Mouse (Mus musculus) G1E-ER4 (cell line): ENCODE measurements around the gene Atp6v1g1. TPM values are rescaled to one million over a fixed set of nuclear protein-coding genes. Genes with fewer than 3 reads are reported as not detected.

ENCODE experiments used
- GATA1 ChIP-seq: IDR thresholded peaks from one replicate; pipeline ENCODE4 v1.8.0; 2012; ENCODE audit warnings: low read length, inconsistent platforms
- polyA plus RNA-seq: library from polyadenylated mRNA; stranded (reverse); fragments of >175 nt; gene quantifications from 2 replicates; pipeline ENCODE4 v1.2.3, GENCODE M21; 2012

The Atp6v1g1 gene
- polyA plus RNA-seq, 1 experiment, result 188 TPM

DNA sequence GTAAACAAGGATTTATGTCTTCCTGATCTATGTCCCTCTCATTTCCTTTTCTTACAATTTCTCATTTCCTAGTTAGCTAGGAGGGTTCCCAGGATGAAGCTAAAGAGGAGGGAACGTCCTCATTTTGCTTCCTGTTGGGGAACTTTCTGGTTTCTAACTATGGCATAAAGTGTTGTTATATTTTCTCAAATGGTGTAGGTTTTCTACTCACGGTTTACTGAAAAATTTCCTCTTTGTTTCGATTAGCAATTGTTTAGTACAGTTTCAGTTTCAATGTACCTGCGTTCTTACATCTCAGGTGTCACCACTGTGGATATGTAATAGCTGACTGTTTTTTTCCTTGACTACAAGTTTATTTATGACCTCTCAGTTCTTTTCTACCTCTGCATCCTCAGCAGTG, 46.0 kb downstream of the Atp6v1g1 start:
- TF ChIP-seq GATA1, result no peak

- TF ChIP-seq GATA1, result no peak
Observed at GRCm38 (mm10) chr4:63594459-63595110, 50.0 kb downstream of the Atp6v1g1 start.

DNA sequence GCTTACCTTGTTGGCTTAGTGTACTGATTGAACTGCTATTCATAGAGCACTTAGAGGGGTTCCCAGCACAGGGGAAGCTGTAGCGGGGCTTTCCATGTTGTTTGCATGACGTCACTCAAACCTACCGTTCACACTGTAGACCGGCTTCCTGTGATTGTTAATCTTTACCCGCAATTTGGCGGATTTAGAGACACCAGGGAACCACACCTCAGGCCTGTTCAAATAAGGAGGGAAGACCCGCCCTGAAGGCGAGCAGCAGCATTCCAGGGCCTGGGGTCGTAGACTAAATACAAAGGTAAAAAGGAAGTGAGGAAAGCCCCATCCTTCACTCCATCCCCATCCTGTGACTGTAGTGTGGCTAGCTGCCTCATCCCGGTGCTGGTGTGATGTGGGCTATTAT, 50.7 kb downstream of the Atp6v1g1 start:
- no peak for TF ChIP-seq GATA1

DNA sequence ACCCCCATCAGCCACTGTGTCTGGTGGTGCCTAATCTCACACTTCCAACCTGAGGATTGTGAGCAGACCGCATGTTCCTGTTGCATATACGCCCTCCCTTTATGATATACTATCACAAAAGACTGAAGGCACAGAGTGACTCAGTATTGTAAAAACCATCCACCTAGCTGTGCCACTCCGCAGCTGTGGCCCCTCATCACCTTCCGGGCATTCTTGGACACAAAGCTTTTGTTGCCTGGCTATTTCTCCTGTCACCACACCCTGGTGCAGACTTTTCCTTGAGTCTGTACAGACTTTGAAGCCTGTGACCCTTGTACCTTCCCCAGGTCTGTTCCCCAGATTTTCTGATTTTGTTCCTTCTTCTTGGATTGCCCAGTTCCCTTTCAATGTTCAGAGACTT, 51.4 kb downstream of the Atp6v1g1 start:
- no peak for TF ChIP-seq GATA1

Other genes with a start within 250 kb of the Atp6v1g1 start
- not detected in 2 replicates for gene Orm1, start 200.2 kb upstream of the Atp6v1g1 start, polyA plus RNA-seq
- not detected in 2 replicates for gene Orm3, start 188.6 kb upstream of the Atp6v1g1 start, polyA plus RNA-seq
- not detected in 2 replicates for gene Orm2, start 182.3 kb upstream of the Atp6v1g1 start, polyA plus RNA-seq
- not detected in 2 replicates for gene Akna, start 141.4 kb upstream of the Atp6v1g1 start, polyA plus RNA-seq
- gene Whrn, start 48.8 kb upstream of the Atp6v1g1 start, polyA plus RNA-seq, result not detected in 2 replicates
- 5.5 and 6.9 TPM in 2 replicates for gene Tmem268, start 14.0 kb downstream of the Atp6v1g1 start, polyA plus RNA-seq
- not detected in 2 replicates for gene Gm11213, start 60.5 kb downstream of the Atp6v1g1 start, polyA plus RNA-seq
- not detected in 2 replicates for gene Tex48, start 77.7 kb downstream of the Atp6v1g1 start, polyA plus RNA-seq
- not detected in 2 replicates for gene Gm11214, start 118.6 kb downstream of the Atp6v1g1 start, polyA plus RNA-seq
- gene Tnfsf15, start 200.3 kb downstream of the Atp6v1g1 start, polyA plus RNA-seq, result not detected in 2 replicates